Mouse (Mus musculus): ENCODE results near the gene Nsmce1.

- TF ChIP-seq POLR2A (IDR thresholded peaks at IDR 0.05; ENCODE audit: extremely low read depth, insufficient read depth, low read length) (no peak), CTCF (IDR thresholded peaks at IDR 0.05; ENCODE audit: extremely low read depth, insufficient read depth, low read length) (no peak)
Observed at GRCm38 (mm10) chr7:125434666-125435290, 56.6 kb downstream of the Nsmce1 start.

All from cortical plate, adult 2 months (tissue).